Mouse (Mus musculus): ENCODE measurements around the gene Kcnd3. TPM values are rescaled to one million over a fixed set of nuclear protein-coding genes. Genes with fewer than 3 reads are reported as not detected.

Gene Kcnd3
- polyA plus RNA-seq, 1 experiment = 42.2 TPM

GRCm38 (mm10) chr3:105450641-105451470 lies 1.3 kb upstream of the Kcnd3 start:
- TF ChIP-seq CTCF (IDR thresholded peaks at IDR 0.05; ENCODE audit: insufficient read depth, low read depth, low read length) (no peak), POLR2A (IDR thresholded peaks at IDR 0.05; ENCODE audit: insufficient read depth, low read depth, low read length) (no peak)
- H3K27ac ChIP-seq (ENCODE audit: insufficient read depth, low read depth, low read length) = peak overlapping the region; percentile 76
- peak overlapping the region; percentile 81 for H3K4me3 ChIP-seq (ENCODE audit: insufficient read depth, low read depth, low read length)
- 4% methylated on average over 22 of the region's 22 CpGs for WGBS
- H3K4me1 ChIP-seq (ENCODE audit: control insufficient read depth, insufficient read depth, low read length) = peaks cover 31% of the 10 kb centered on the region

GRCm38 (mm10) chr3:105452556-105453213 lies 555 bp downstream of the Kcnd3 start:
- Histone ChIP-seq H3K27ac (ENCODE audit: insufficient read depth, low read depth, low read length) (peak overlapping the region; percentile 76), H3K4me1 (ENCODE audit: control insufficient read depth, insufficient read depth, low read length) (peaks cover 32% of the 10 kb centered on the region), H3K4me3 (ENCODE audit: insufficient read depth, low read depth, low read length) (peak overlapping the region; percentile 81)
- TF ChIP-seq POLR2A (IDR thresholded peaks at IDR 0.05; ENCODE audit: insufficient read depth, low read depth, low read length) = no peak
- TF ChIP-seq CTCF (IDR thresholded peaks at IDR 0.05; ENCODE audit: insufficient read depth, low read depth, low read length) = 0 out of 2 replicates have a peak, but pooled peaks have one; percentile 5
- 1% methylated on average over 54 of the region's 60 CpGs for WGBS

GRCm38 (mm10) chr3:105453214-105453950 lies 1.3 kb downstream of the Kcnd3 start:
- TF ChIP-seq CTCF (IDR thresholded peaks at IDR 0.05; ENCODE audit: insufficient read depth, low read depth, low read length) (no peak), POLR2A (IDR thresholded peaks at IDR 0.05; ENCODE audit: insufficient read depth, low read depth, low read length) (no peak)
- WGBS = under 1% methylated on average over 19 of the region's 19 CpGs
- peaks cover 33% of the 10 kb centered on the region for H3K4me1 ChIP-seq (ENCODE audit: control insufficient read depth, insufficient read depth, low read length)
- peak overlapping the region; percentile 65 for H3K27ac ChIP-seq (ENCODE audit: insufficient read depth, low read depth, low read length)
- peak overlapping the region; percentile 81 for H3K4me3 ChIP-seq (ENCODE audit: insufficient read depth, low read depth, low read length)

GRCm38 (mm10) chr3:105457657-105458056 lies 5.5 kb downstream of the Kcnd3 start:
- H3K27ac ChIP-seq (ENCODE audit: insufficient read depth, low read depth, low read length) = no peak overlapping the region
- no peak overlapping the region for H3K4me3 ChIP-seq (ENCODE audit: insufficient read depth, low read depth, low read length)
- 79% methylated on average over 4 of the region's 4 CpGs for WGBS
- TF ChIP-seq CTCF (IDR thresholded peaks at IDR 0.05; ENCODE audit: insufficient read depth, low read depth, low read length) = no peak
- TF ChIP-seq POLR2A (IDR thresholded peaks at IDR 0.05; ENCODE audit: insufficient read depth, low read depth, low read length) = no peak
- H3K4me1 ChIP-seq (ENCODE audit: control insufficient read depth, insufficient read depth, low read length) = peaks cover 30% of the 10 kb centered on the region

- WGBS = 36% methylated on average over 8 of the region's 8 CpGs
- Histone ChIP-seq H3K27ac (ENCODE audit: insufficient read depth, low read depth, low read length) (0 out of 2 replicates have a peak overlapping the region, but pooled peaks have one; percentile 11), H3K4me3 (ENCODE audit: insufficient read depth, low read depth, low read length) (no peak overlapping the region), H3K4me1 (ENCODE audit: control insufficient read depth, insufficient read depth, low read length) (peaks cover 27% of the 10 kb centered on the region)
- TF ChIP-seq POLR2A (IDR thresholded peaks at IDR 0.05; ENCODE audit: insufficient read depth, low read depth, low read length) = no peak
- TF ChIP-seq CTCF (IDR thresholded peaks at IDR 0.05; ENCODE audit: insufficient read depth, low read depth, low read length) = no peak
These were observed 14.4 kb downstream of the Kcnd3 start for GRCm38 (mm10) chr3:105466538-105466937.

GRCm38 (mm10) chr3:105472564-105472963 lies 20.4 kb downstream of the Kcnd3 start:
- 72% methylated on average over 1 of the region's 1 CpGs for WGBS
- TF ChIP-seq POLR2A (IDR thresholded peaks at IDR 0.05; ENCODE audit: insufficient read depth, low read depth, low read length) = no peak
- no peak for TF ChIP-seq CTCF (IDR thresholded peaks at IDR 0.05; ENCODE audit: insufficient read depth, low read depth, low read length)
- Histone ChIP-seq H3K27ac (ENCODE audit: insufficient read depth, low read depth, low read length) (no peak overlapping the region), H3K4me3 (ENCODE audit: insufficient read depth, low read depth, low read length) (no peak overlapping the region), H3K4me1 (ENCODE audit: control insufficient read depth, insufficient read depth, low read length) (peaks cover 12% of the 10 kb centered on the region; the same call in 1 of the 2 replicates)

GRCm38 (mm10) chr3:105476408-105476807 lies 24.3 kb downstream of the Kcnd3 start:
- peaks cover 13% of the 10 kb centered on the region for H3K4me1 ChIP-seq (ENCODE audit: control insufficient read depth, insufficient read depth, low read length)
- H3K27ac ChIP-seq (ENCODE audit: insufficient read depth, low read depth, low read length) = no peak overlapping the region
- TF ChIP-seq CTCF (IDR thresholded peaks at IDR 0.05; ENCODE audit: insufficient read depth, low read depth, low read length) (no peak), POLR2A (IDR thresholded peaks at IDR 0.05; ENCODE audit: insufficient read depth, low read depth, low read length) (no peak)

GRCm38 (mm10) chr3:105478876-105479275 lies 26.7 kb downstream of the Kcnd3 start:
- WGBS = 71% methylated on average over 4 of the region's 4 CpGs
- Histone ChIP-seq H3K4me3 (ENCODE audit: insufficient read depth, low read depth, low read length) (no peak overlapping the region), H3K27ac (ENCODE audit: insufficient read depth, low read depth, low read length) (no peak overlapping the region), H3K4me1 (ENCODE audit: control insufficient read depth, insufficient read depth, low read length) (peaks cover 25% of the 10 kb centered on the region)
- TF ChIP-seq CTCF (IDR thresholded peaks at IDR 0.05; ENCODE audit: insufficient read depth, low read depth, low read length) (no peak), POLR2A (IDR thresholded peaks at IDR 0.05; ENCODE audit: insufficient read depth, low read depth, low read length) (no peak)

More at GRCm38 (mm10) chr3:105476408-105476807, 24.3 kb downstream of the Kcnd3 start:
- WGBS = 70% methylated on average over 1 of the region's 1 CpGs
- H3K4me3 ChIP-seq (ENCODE audit: insufficient read depth, low read depth, low read length) = no peak overlapping the region

Data from olfactory bulb, adult 2 months (tissue).